Mouse (Mus musculus) small intestine, adult 2 months (tissue): ENCODE data around the gene Ankrd27.

Source experiments
- CTCF ChIP-seq: fragments of 200-500 bp; IDR thresholded peaks from 2 replicates; pipeline ENCODE4 v1.5.1; 2012; ENCODE audit warnings: low read depth, mild to moderate bottlenecking, control low read depth, inconsistent platforms, low read length, moderate library complexity, mixed read lengths; ENCODE audit not compliant: insufficient replicate concordance, insufficient read length; ENCODE audit errors: extremely low read depth
- POLR2A ChIP-seq: fragments of 200-500 bp; IDR thresholded peaks from 2 replicates; pipeline ENCODE4 v1.6.1; 2012; ENCODE audit warnings: low read depth, mild to moderate bottlenecking, control low read depth, inconsistent platforms, low read length, moderate library complexity

DNA sequence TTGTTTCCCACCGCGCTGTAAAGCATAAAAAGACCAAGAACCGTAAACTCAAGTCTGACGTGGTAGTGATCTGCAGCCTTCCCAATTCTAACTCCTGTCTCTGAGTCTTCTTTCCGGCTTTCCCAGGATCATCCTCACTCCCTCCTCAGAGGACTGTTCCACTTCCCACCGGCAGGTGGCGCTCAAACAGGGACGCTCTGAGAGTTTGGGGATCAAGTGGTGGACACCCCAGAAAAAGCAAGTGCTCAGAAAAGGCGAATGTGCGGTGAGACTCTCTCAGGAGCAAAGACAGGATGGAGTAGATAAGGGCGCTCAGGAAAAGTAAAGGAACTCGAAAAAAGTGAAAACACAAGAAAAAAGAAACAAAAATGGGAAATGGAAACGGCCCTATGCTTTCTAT, 100.7 kb downstream of the Ankrd27 start:
- TF ChIP-seq CTCF, result peak; percentile 94; the same call in 1 of the 2 replicates
- TF ChIP-seq POLR2A, result no peak
